Mouse (Mus musculus) left cerebral cortex, adult 9 months (tissue): Measurements from ENCODE around the gene Pdcd4.
"Not testable (repeated sequence)": the region's sequence is repeated elsewhere in the genome, so short reads cannot be mapped to it uniquely, and the experiment has no call there.

Source experiments
- DNase-seq, 2 experiments: peaks; one replicate each; pipeline ENCODE4 v3.0.0; 2022; ENCODE audit warnings: low spot score in 2 of 2

Pdcd4 gene

GRCm38 (mm10) chr19:53944786-53945169, 52.7 kb downstream of the Pdcd4 start:
- peak in 1 of 2 experiments; percentile 44 for DNase-seq

DNA sequence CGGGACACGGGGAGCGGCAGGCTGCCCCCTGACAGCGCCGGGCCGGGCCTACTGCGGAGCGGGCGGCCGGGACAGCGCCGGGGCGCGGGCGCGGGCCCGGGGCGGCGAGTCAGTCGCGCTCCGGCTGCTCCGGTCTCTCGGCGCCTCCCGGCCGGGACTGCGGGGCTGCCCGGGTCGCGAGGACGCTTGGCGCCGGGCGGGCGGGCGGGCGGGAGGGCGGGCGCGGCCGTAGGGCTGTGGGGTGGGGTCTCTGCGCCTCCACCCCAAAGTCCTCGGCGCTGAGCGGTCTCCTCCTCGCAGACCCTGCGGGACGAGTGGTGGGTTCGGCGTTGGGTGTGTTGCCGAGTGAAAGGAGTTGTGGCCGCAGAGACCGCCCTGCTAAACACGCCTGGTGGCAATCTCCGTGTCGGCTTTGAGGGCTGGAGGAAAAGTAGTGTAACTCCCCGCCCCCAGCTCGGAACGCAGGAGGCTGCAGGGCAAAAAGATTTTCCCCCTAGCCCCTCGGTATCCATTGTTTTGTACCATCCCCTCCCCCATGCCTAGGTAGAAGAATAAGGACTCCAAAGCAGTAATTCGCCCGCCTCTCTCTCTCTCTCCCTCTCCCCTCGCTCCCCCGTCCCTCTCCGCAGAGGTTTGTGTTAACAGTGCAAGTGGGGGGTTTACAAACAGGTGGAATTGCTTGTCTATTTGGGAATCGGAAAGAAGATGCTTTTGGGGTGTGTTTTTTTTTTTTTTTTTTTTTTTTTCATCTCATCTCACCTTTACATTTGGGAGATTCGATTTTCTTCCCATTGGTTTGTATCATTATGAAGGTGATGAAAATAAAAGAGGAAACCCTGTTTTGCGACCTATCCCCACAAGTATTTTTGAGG, 53.4 kb downstream of the Pdcd4 start:
- DNase-seq, result peak in 1 of 2 experiments; percentile 26

DNA sequence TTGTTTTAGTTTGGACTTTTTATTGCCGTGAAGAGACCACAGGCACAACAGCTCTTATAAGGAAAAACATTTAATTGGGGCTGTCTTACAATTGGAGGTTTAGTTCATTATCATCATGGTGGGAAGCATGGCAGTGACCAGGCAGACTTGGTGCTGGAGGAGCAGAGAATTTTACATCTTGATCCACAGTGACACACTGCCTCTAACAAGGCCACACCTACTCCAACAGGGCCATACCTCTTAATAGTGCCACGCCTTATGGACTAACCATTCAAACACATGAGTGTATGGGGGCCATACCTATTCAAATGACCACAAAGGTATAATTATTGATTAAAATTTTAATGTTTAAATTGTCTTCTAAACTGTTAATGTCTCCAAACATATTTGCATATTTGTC, 65.5 kb downstream of the Pdcd4 start:
- no peak for DNase-seq

- DNase-seq, result no peak
These were observed 70.5 kb downstream of the Pdcd4 start for GRCm38 (mm10) chr19:53962511-53962910.

GRCm38 (mm10) chr19:53964347-53964746, 72.3 kb downstream of the Pdcd4 start:
- DNase-seq, result not testable (repeated sequence)

GRCm38 (mm10) chr19:53964910-53965633, 73.0 kb downstream of the Pdcd4 start:
- no peak for DNase-seq

- DNase-seq, result no peak
These were observed 77.2 kb downstream of the Pdcd4 start for GRCm38 (mm10) chr19:53969226-53969625.

GRCm38 (mm10) chr19:53971938-53972337, 79.9 kb downstream of the Pdcd4 start:
- DNase-seq, result no peak

- DNase-seq, result no peak
These were observed 81.6 kb downstream of the Pdcd4 start for GRCm38 (mm10) chr19:53973656-53974055.
